Mouse (Mus musculus) heart, embryonic 12.5 days (tissue): ENCODE results near the gene Tacr2. TPM values are rescaled to one million over a fixed set of nuclear protein-coding genes. Genes with fewer than 3 reads are reported as not detected.

Experiments
- ATAC-seq: fragments of 200-750 bp; cut with Nextera tagmentation; 2 replicates; pipeline ENCODE4 v1.8.0; 2017; ENCODE audit warnings: moderate TSS enrichment, moderate library complexity; ENCODE audit not compliant: insufficient number of reproducible peaks, low FRiP score
- H3K27ac ChIP-seq: fragments of 300-500 bp; sonication (generic); 2 replicates; pipeline ENCODE4 v1.5.1; 2016; ENCODE audit warnings: mild to moderate bottlenecking, moderate library complexity; ENCODE audit not compliant: poor library complexity, severe bottlenecking
- H3K27me3 ChIP-seq: fragments of 300-500 bp; sonication (generic); replicated peaks from 2 replicates; pipeline ENCODE4 v1.6.1; 2016; ENCODE audit warnings: mild to moderate bottlenecking, moderate library complexity
- H3K36me3 ChIP-seq: fragments of 300-500 bp; sonication (generic); 2 replicates; pipeline ENCODE4 v1.6.1; 2016; ENCODE audit warnings: mild to moderate bottlenecking, moderate library complexity
- H3K4me1 ChIP-seq: fragments of 300-500 bp; sonication (generic); replicated peaks from 2 replicates; pipeline ENCODE4 v1.6.1; 2016; ENCODE audit warnings: mild to moderate bottlenecking
- H3K4me2 ChIP-seq: fragments of 300-500 bp; sonication (generic); 2 replicates; pipeline ENCODE4 v1.6.1; 2016; ENCODE audit warnings: mild to moderate bottlenecking, moderate library complexity
- H3K4me3 ChIP-seq: fragments of 300-500 bp; sonication (generic); 2 replicates; pipeline ENCODE4 v1.5.1; 2016; ENCODE audit warnings: mild to moderate bottlenecking
- H3K9ac ChIP-seq: fragments of 300-500 bp; sonication (generic); 2 replicates; pipeline ENCODE4 v1.6.1; 2016; ENCODE audit warnings: mild to moderate bottlenecking, moderate library complexity
- H3K9me3 ChIP-seq: fragments of 300-500 bp; sonication (generic); replicated peaks from 2 replicates; pipeline ENCODE4 v1.6.1; 2016; ENCODE audit warnings: mild to moderate bottlenecking, moderate library complexity
- WGBS: fragments of 180-500 bp; shearing (Covaris S2); methylation state at CpG from one replicate; pipeline ENCODE4 v1.1.7; 2016; 5-methylcytosine and 5-hydroxymethylcytosine counted together
- polyA plus RNA-seq: library from polyadenylated mRNA; unstranded; fragments of >200 nt; fragmentation: Nextera tagmentation; extraction: Ambion mirVana; gene quantifications from 2 replicates; pipeline ENCODE4 v1.2.1, GENCODE M21; 2016

Tacr2 gene
- polyA plus RNA-seq, 1 experiment from 2014 or later: not detected

DNA sequence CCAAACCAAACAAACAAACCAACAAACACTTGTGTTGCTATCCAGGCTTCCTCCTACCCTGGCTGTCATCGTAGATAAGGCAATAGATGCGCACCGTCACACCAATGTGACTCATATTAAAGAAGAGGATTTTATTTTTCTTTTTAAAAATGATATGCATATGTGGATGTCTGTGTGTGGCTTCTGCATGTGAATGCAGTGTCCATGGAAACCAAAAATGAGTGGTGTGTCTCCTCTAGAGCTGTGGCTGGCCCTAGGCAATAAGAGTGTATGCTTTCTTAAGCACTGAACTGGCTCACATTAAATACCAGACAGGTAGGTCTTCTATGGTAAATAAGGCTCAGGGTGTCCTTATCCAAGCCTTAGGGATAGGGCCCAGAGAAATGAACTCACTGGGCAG is 13.6 kb upstream of the Tacr2 start:
- no peak overlapping the region for H3K27ac ChIP-seq
- H3K4me1 ChIP-seq: no peaks in the 10 kb centered on the region
- H3K4me3 ChIP-seq: no peak overlapping the region
- no peaks in the 10 kb centered on the region for H3K36me3 ChIP-seq
- WGBS: 84% methylated on average over 3 of the region's 3 CpGs
- H3K9ac ChIP-seq: no peak overlapping the region
- no peaks in the 10 kb centered on the region for H3K9me3 ChIP-seq
- H3K27me3 ChIP-seq: peaks cover 11% of the 10 kb centered on the region
- no peak for ATAC-seq
- no peak overlapping the region for H3K4me2 ChIP-seq

GRCm38 (mm10) chr10:62239270-62239669 is 13.0 kb upstream of the Tacr2 start:
- no peak for ATAC-seq
- H3K4me3 ChIP-seq: no peak overlapping the region
- H3K9ac ChIP-seq: no peak overlapping the region
- no peak overlapping the region for H3K4me2 ChIP-seq
- no peaks in the 10 kb centered on the region for H3K4me1 ChIP-seq
- H3K36me3 ChIP-seq: no peaks in the 10 kb centered on the region
- H3K9me3 ChIP-seq: 0 out of 2 replicates have a peak, but pooled peaks cover 3% of the 10 kb centered on the region
- no peak overlapping the region for H3K27ac ChIP-seq
- H3K27me3 ChIP-seq: peaks cover 11% of the 10 kb centered on the region
- 71% methylated on average over 6 of the region's 6 CpGs for WGBS

GRCm38 (mm10) chr10:62242358-62242757 is 9.9 kb upstream of the Tacr2 start:
- WGBS: 59% methylated on average over 10 of the region's 10 CpGs
- peaks cover 5% of the 10 kb centered on the region for H3K27me3 ChIP-seq
- no peak overlapping the region for H3K9ac ChIP-seq
- H3K4me2 ChIP-seq: no peak overlapping the region
- no peaks in the 10 kb centered on the region for H3K4me1 ChIP-seq
- 0 out of 2 replicates have a peak, but pooled peaks cover 3% of the 10 kb centered on the region for H3K9me3 ChIP-seq
- no peak overlapping the region for H3K4me3 ChIP-seq
- no peak overlapping the region for H3K27ac ChIP-seq
- no peaks in the 10 kb centered on the region for H3K36me3 ChIP-seq
- no peak for ATAC-seq

- Histone ChIP-seq H3K36me3 (no peaks in the 10 kb centered on the region), H3K27ac (no peak overlapping the region), H3K4me3 (no peak overlapping the region), H3K27me3 (peaks cover 5% of the 10 kb centered on the region), H3K4me1 (0 out of 2 replicates have a peak, but pooled peaks cover 4% of the 10 kb centered on the region), H3K4me2 (no peak overlapping the region), H3K9me3 (0 out of 2 replicates have a peak, but pooled peaks cover 3% of the 10 kb centered on the region), H3K9ac (no peak overlapping the region)
- WGBS: 53% methylated on average over 12 of the region's 13 CpGs
- no peak for ATAC-seq
Observed at GRCm38 (mm10) chr10:62242896-62243295, 9.3 kb upstream of the Tacr2 start.

DNA sequence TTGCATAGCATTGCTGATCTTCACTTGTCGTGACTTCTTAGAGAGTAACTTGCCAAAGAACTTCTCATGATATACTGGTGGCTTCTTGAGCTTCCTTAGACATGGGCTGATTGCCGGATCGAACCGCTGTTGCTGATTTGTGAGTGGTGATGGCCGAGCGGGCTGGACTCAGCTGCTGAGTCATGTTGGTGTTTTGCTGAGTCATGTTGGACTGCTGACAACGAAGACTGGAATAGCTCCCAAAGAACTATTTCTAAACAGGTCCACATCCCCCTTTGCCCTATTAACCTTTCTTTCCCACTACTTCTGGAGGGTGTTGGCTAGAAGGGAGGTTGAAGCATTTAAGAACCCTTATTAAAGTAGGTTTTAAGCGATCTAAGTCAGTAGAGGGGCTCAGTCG is 8.2 kb upstream of the Tacr2 start:
- Histone ChIP-seq H3K27ac (no peak overlapping the region), H3K9ac (no peak overlapping the region), H3K4me3 (no peak overlapping the region), H3K4me1 (0 out of 2 replicates have a peak, but pooled peaks cover 6% of the 10 kb centered on the region), H3K27me3 (peaks cover 5% of the 10 kb centered on the region), H3K9me3 (0 out of 2 replicates have a peak, but pooled peaks cover 3% of the 10 kb centered on the region), H3K4me2 (no peak overlapping the region), H3K36me3 (no peaks in the 10 kb centered on the region)
- 87% methylated on average over 9 of the region's 9 CpGs for WGBS
- ATAC-seq: no peak

GRCm38 (mm10) chr10:62247156-62247555 is 5.1 kb upstream of the Tacr2 start:
- H3K4me1 ChIP-seq: 0 out of 2 replicates have a peak, but pooled peaks cover 6% of the 10 kb centered on the region
- no peaks in the 10 kb centered on the region for H3K36me3 ChIP-seq
- no peak overlapping the region for H3K4me2 ChIP-seq
- H3K27ac ChIP-seq: no peak overlapping the region
- no peak overlapping the region for H3K4me3 ChIP-seq
- ATAC-seq: no peak
- WGBS: 62% methylated on average over 3 of the region's 3 CpGs
- H3K9ac ChIP-seq: no peak overlapping the region
- H3K9me3 ChIP-seq: 0 out of 2 replicates have a peak, but pooled peaks cover 3% of the 10 kb centered on the region
- peaks cover 8% of the 10 kb centered on the region; the same call in 1 of the 2 replicates for H3K27me3 ChIP-seq

- Histone ChIP-seq H3K36me3 (no peaks in the 10 kb centered on the region), H3K27me3 (peaks cover 12% of the 10 kb centered on the region), H3K9ac (no peak overlapping the region), H3K9me3 (0 out of 2 replicates have a peak, but pooled peaks cover 3% of the 10 kb centered on the region), H3K27ac (no peak overlapping the region), H3K4me2 (peak overlapping the region; percentile 18; the same call in 1 of the 2 replicates), H3K4me1 (0 out of 2 replicates have a peak, but pooled peaks cover 6% of the 10 kb centered on the region), H3K4me3 (no peak overlapping the region)
- WGBS: 26% methylated on average over 8 of the region's 8 CpGs
- no peak for ATAC-seq
Observed at GRCm38 (mm10) chr10:62247815-62248214, 4.4 kb upstream of the Tacr2 start.

DNA sequence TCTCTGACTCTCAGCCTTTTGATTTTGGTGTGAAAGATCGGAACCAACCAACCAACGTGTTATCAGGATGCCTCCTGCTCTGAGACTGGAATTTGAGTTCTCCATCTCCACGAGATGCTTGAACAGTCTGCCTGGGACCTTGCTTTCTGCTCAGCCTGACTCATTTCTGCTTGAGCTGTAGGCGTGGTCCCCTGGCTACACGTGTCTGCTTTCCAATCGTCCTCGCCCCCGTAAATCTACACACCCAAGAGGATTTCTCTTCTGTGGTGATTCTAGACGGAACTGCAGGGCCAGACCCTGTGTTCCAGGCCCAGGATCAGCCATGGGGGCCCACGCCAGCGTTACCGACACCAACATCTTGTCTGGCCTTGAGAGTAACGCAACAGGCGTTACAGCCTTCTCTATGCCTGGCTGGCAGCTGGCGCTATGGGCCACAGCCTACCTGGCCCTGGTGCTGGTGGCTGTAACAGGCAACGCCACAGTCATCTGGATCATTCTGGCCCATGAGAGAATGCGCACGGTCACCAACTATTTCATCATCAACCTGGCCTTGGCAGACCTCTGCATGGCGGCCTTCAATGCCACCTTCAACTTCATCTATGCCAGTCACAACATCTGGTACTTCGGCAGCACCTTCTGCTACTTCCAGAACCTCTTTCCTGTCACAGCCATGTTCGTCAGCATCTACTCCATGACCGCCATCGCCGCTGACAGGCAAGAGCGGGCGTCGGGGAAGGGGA is 428 bp downstream of the Tacr2 start:
- no peak overlapping the region for H3K9ac ChIP-seq
- WGBS: 80% methylated on average over 27 of the region's 27 CpGs
- no peak overlapping the region for H3K4me3 ChIP-seq
- 0 out of 2 replicates have a peak, but pooled peaks cover 4% of the 10 kb centered on the region for H3K4me1 ChIP-seq
- no peaks in the 10 kb centered on the region for H3K36me3 ChIP-seq
- no peak overlapping the region for H3K27ac ChIP-seq
- H3K4me2 ChIP-seq: no peak overlapping the region
- no peak for ATAC-seq
- peaks cover 16% of the 10 kb centered on the region for H3K27me3 ChIP-seq
- H3K9me3 ChIP-seq: 0 out of 2 replicates have a peak, but pooled peaks cover 3% of the 10 kb centered on the region

DNA sequence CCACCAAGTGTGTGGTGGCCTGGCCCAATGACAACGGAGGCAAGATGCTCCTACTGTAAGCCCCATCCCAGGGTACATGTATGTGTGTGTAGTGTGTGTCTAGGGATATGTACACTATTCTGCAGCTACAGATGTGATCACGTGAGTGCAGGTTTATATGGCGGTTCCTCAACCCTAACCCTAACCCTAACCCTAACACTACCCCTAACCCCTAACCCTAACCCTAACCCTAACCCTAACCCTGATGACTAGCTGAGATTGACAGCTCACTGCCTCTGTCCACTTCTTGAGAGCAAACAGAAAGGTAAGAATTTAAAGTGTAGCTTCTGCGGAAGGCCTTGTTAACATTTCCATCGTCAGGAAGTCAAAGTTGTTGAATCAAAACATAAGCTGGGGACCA is 6.1 kb downstream of the Tacr2 start:
- no peak overlapping the region for H3K4me3 ChIP-seq
- no peaks in the 10 kb centered on the region for H3K27me3 ChIP-seq
- no peak for ATAC-seq
- 0 out of 2 replicates have a peak, but pooled peaks cover 3% of the 10 kb centered on the region for H3K9me3 ChIP-seq
- H3K27ac ChIP-seq: no peak overlapping the region
- 79% methylated on average over 5 of the region's 5 CpGs for WGBS
- 0 out of 2 replicates have a peak, but pooled peaks cover 4% of the 10 kb centered on the region for H3K4me1 ChIP-seq
- no peaks in the 10 kb centered on the region for H3K36me3 ChIP-seq
- no peak overlapping the region for H3K4me2 ChIP-seq
- H3K9ac ChIP-seq: no peak overlapping the region

GRCm38 (mm10) chr10:62261115-62261886 is 9.1 kb downstream of the Tacr2 start:
- Histone ChIP-seq H3K27ac (no peak overlapping the region), H3K4me1 (peaks cover 11% of the 10 kb centered on the region; the same call in 1 of the 2 replicates), H3K4me3 (no peak overlapping the region), H3K4me2 (no peak overlapping the region), H3K9ac (no peak overlapping the region), H3K9me3 (0 out of 2 replicates have a peak, but pooled peaks cover 3% of the 10 kb centered on the region), H3K36me3 (no peaks in the 10 kb centered on the region), H3K27me3 (no peaks in the 10 kb centered on the region)
- ATAC-seq: peak; percentile 67
- WGBS: 14% methylated on average over 18 of the region's 18 CpGs

DNA sequence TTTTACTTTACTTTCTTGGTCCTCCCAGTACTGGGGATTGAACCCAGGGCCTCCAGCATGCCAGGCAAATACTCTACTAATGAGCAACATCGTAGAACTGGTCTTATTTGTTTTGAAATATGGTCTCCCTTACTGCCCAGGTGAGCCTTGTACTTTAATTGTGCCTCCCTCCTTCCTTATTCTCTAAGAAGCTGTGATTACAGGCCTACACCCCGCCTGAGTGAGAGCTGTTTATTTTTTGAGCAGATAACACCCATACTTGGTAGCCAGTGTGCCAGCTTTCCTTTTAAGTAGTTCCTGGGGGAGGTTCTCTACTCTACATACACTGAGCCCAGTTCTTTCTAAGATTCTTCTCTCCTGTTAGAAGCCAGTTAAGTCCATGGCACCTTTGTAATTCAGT is 12.1 kb downstream of the Tacr2 start:
- Histone ChIP-seq H3K9ac (no peak overlapping the region), H3K4me1 (peaks cover 20% of the 10 kb centered on the region), H3K36me3 (peaks cover 17% of the 10 kb centered on the region), H3K27ac (no peak overlapping the region), H3K4me2 (no peak overlapping the region), H3K9me3 (no peaks in the 10 kb centered on the region), H3K4me3 (no peak overlapping the region), H3K27me3 (no peaks in the 10 kb centered on the region)
- no peak for ATAC-seq
- WGBS: 41% methylated on average over 2 of the region's 2 CpGs
